Mouse (Mus musculus): Measurements from ENCODE around the gene Ankrd66.

- TF ChIP-seq CTCF (conservative IDR thresholded peaks at IDR 0.05; ENCODE audit: low read length) (no peak), POU5F1 (IDR thresholded peaks at IDR 0.05; ENCODE audit: borderline replicate concordance, low read length) (no peak), NANOG (IDR thresholded peaks at IDR 0.05; ENCODE audit: borderline replicate concordance, low read length) (no peak)
These were observed 39.4 kb downstream of the Ankrd66 start for GRCm38 (mm10) chr17:43503861-43504593.
